Mouse (Mus musculus) stomach, embryonic 16.5 days (tissue): ENCODE measurements around the gene Tspan11. TPM values are rescaled to one million over a fixed set of nuclear protein-coding genes. Genes with fewer than 3 reads are reported as not detected.

Experiments used
- ATAC-seq: fragments of 200-750 bp; cut with Nextera tagmentation; 2 replicates; pipeline ENCODE4 v1.8.0; 2017; ENCODE audit warnings: moderate number of reproducible peaks, moderate TSS enrichment; ENCODE audit not compliant: insufficient read depth, low FRiP score
- H3K27ac ChIP-seq: fragments of 300-500 bp; sonication (generic); 2 replicates; pipeline ENCODE4 v1.5.1; 2014; ENCODE audit warnings: low read length
- H3K27me3 ChIP-seq: fragments of 300-500 bp; sonication (generic); 2 replicates; pipeline ENCODE4 v1.6.1; 2014; ENCODE audit warnings: low read length, control low read depth, mixed read lengths; ENCODE audit not compliant: control insufficient read depth, insufficient read depth
- H3K36me3 ChIP-seq: fragments of 300-500 bp; sonication (generic); 2 replicates; pipeline ENCODE4 v1.6.1; 2014; ENCODE audit warnings: low read length; ENCODE audit not compliant: control insufficient read depth, insufficient read depth
- H3K4me1 ChIP-seq: fragments of 300-500 bp; sonication (generic); 2 replicates; pipeline ENCODE4 v1.6.1; 2014; ENCODE audit warnings: low read length, control low read depth, mixed read lengths; ENCODE audit not compliant: control insufficient read depth, insufficient read depth
- H3K4me2 ChIP-seq: fragments of 300-500 bp; sonication (generic); 2 replicates; pipeline ENCODE4 v1.6.1; 2014; ENCODE audit warnings: low read depth, low read length, mixed read lengths
- H3K4me3 ChIP-seq: fragments of 300-500 bp; sonication (generic); replicated peaks from 2 replicates; pipeline ENCODE4 v1.5.1; 2014; ENCODE audit warnings: mild to moderate bottlenecking, low read length
- H3K9ac ChIP-seq: fragments of 300-500 bp; sonication (generic); 2 replicates; pipeline ENCODE4 v1.6.1; 2014; ENCODE audit warnings: low read length
- H3K9me3 ChIP-seq: fragments of 300-500 bp; sonication (generic); replicated peaks from 2 replicates; pipeline ENCODE4 v1.6.1; 2016; ENCODE audit warnings: low read length, control low read depth; ENCODE audit not compliant: control insufficient read depth
- WGBS: fragments of 180-500 bp; shearing (Covaris S2); extraction: QIAGEN DNeasy Blood & Tissue Kit; methylation state at CpG from one replicate; pipeline ENCODE4 v1.1.7; 2014; 5-methylcytosine and 5-hydroxymethylcytosine counted together
- polyA plus RNA-seq: library from polyadenylated mRNA; unstranded; fragments of >200 nt; fragmentation: Nextera tagmentation; extraction: Ambion mirVana; gene quantifications from 2 replicates; pipeline ENCODE4 v1.2.1, GENCODE M21; 2015

Tspan11 gene
- polyA plus RNA-seq, 1 experiment from 2014 or later, result 4.1 TPM

GRCm38 (mm10) chr6:127996928-127997327 lies 109.5 kb downstream of the Tspan11 start:
- no peak overlapping the region for H3K9ac ChIP-seq
- H3K9me3 ChIP-seq, result no peaks in the 10 kb centered on the region
- H3K27ac ChIP-seq, result no peak overlapping the region
- H3K27me3 ChIP-seq, result no peaks in the 10 kb centered on the region
- no peak overlapping the region for H3K4me3 ChIP-seq
- H3K36me3 ChIP-seq, result peaks cover 3% of the 10 kb centered on the region; the same call in 1 of the 2 replicates
- 80% methylated on average over 4 of the region's 5 CpGs for WGBS
- no peak for ATAC-seq
- no peak overlapping the region for H3K4me2 ChIP-seq
- H3K4me1 ChIP-seq, result peaks cover 6% of the 10 kb centered on the region

DNA sequence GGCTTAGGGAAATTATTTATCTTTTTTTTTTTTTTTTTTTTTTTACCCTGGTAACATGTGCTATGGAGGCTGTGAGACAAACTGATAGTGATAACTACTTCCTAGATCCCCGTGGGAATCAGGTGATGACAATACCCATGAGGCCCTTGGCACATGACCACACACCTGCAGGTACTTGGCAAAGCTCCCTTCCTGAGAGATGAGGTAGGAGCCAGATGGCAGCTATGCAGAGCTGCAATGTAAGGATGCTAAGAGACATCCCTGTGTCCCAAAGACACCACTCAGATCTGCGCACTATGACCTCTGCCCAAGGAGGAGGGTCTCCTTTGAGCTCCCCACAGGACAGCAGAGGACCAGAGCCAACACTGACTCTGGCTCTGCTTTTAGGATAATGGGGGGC lies 111.7 kb downstream of the Tspan11 start:
- Histone ChIP-seq H3K27ac (no peak overlapping the region), H3K9ac (no peak overlapping the region)
- WGBS, result 74% methylated on average over 2 of the region's 2 CpGs

GRCm38 (mm10) chr6:128000777-128001176 lies 113.4 kb downstream of the Tspan11 start:
- H3K27ac ChIP-seq, result no peak overlapping the region
- H3K27me3 ChIP-seq, result no peaks in the 10 kb centered on the region
- no peak for ATAC-seq
- H3K4me2 ChIP-seq, result no peak overlapping the region
- no peak overlapping the region for H3K4me3 ChIP-seq
- no peaks in the 10 kb centered on the region for H3K9me3 ChIP-seq
- peaks cover 3% of the 10 kb centered on the region; the same call in 1 of the 2 replicates for H3K36me3 ChIP-seq
- no peak overlapping the region for H3K9ac ChIP-seq
- 60% methylated on average over 3 of the region's 3 CpGs for WGBS
- peaks cover 25% of the 10 kb centered on the region for H3K4me1 ChIP-seq

More for the DNA sequence above, 111.7 kb downstream of the Tspan11 start:
- Histone ChIP-seq H3K4me3 (no peak overlapping the region), H3K9me3 (no peaks in the 10 kb centered on the region), H3K4me2 (no peak overlapping the region), H3K27me3 (no peaks in the 10 kb centered on the region), H3K4me1 (peaks cover 25% of the 10 kb centered on the region), H3K36me3 (peaks cover 3% of the 10 kb centered on the region; the same call in 1 of the 2 replicates)
- ATAC-seq, result no peak

DNA sequence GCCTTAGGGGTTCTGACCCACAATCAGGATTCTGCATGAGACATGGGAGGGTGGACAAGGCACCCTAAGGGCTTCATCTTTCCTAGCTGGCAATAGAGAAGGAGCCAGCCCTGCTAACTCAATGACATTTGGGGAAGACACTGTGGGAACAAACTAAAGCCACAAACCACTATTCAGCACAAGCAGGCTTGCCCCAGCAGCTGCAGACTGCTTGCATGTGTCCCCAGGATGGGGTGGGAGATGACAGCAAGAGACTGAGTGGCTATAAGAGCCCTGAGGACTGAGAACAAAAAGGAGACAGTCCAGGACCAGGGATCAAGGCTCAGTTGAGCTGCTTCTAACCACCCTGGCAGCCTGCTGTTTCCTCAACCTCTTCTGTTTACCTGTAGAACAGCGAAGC lies 114.2 kb downstream of the Tspan11 start:
- Histone ChIP-seq H3K9ac (no peak overlapping the region), H3K4me2 (no peak overlapping the region), H3K27ac (peak overlapping the region; percentile 87), H3K4me1 (peaks cover 30% of the 10 kb centered on the region), H3K4me3 (no peak overlapping the region), H3K36me3 (peaks cover 3% of the 10 kb centered on the region; the same call in 1 of the 2 replicates), H3K9me3 (no peaks in the 10 kb centered on the region), H3K27me3 (no peaks in the 10 kb centered on the region)
- ATAC-seq, result no peak
- 59% methylated on average over 1 of the region's 1 CpGs for WGBS

DNA sequence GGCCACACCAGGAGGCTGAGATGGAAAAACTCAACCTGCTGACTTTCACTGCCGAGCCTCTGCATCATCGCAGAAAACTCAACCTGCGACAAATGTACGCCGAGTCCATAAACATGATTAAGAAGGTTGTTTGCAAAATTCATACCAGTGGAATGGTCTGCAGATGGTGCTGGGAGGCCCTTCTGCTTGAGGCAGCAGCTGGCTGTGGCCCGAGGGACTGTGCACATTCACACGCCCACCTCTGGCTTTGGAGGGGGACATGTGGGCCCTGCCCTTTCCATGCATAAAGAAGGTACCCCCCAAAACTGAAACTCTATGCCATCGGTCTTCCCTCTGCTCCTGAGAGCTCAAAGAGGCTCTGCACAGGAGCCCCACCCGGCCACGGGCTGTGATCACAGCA lies 114.7 kb downstream of the Tspan11 start:
- no peak overlapping the region for H3K4me2 ChIP-seq
- no peak overlapping the region for H3K4me3 ChIP-seq
- no peak overlapping the region for H3K9ac ChIP-seq
- 58% methylated on average over 10 of the region's 10 CpGs for WGBS
- H3K4me1 ChIP-seq, result peaks cover 33% of the 10 kb centered on the region
- no peaks in the 10 kb centered on the region for H3K9me3 ChIP-seq
- H3K27me3 ChIP-seq, result no peaks in the 10 kb centered on the region
- peaks cover 3% of the 10 kb centered on the region; the same call in 1 of the 2 replicates for H3K36me3 ChIP-seq
- ATAC-seq, result no peak
- peak overlapping the region; percentile 87; the same call in 1 of the 2 replicates for H3K27ac ChIP-seq

- WGBS, result 81% methylated on average over 4 of the region's 4 CpGs
- Histone ChIP-seq H3K4me1 (peaks cover 33% of the 10 kb centered on the region), H3K27ac (peak overlapping the region; percentile 87), H3K4me3 (no peak overlapping the region), H3K36me3 (0 out of 2 replicates have a peak, but pooled peaks cover 3% of the 10 kb centered on the region), H3K27me3 (no peaks in the 10 kb centered on the region), H3K4me2 (no peak overlapping the region), H3K9me3 (no peaks in the 10 kb centered on the region), H3K9ac (0 out of 2 replicates have a peak overlapping the region, but pooled peaks have one; percentile 13)
- no peak for ATAC-seq
Observed at GRCm38 (mm10) chr6:128002667-128003066, 115.3 kb downstream of the Tspan11 start.

DNA sequence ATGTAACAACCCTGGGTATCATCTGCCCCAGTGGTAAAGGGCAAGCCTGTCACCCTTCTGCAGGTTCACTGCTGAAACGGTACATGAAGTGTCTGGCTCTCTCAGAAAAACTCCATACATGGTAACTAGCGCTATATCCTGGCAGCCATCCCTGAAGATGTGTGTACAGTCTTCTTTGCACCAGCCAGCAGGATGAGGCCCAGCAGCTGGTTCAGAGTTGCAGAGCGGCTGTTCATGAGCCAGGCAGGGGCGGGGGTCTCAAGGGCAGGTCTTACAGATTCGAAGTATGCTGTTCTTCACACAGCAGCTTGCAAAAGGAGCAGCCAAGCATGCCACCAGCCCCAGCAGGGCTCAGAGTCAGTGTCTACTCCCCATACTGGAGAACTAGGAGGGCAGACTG lies 116.2 kb downstream of the Tspan11 start:
- Histone ChIP-seq H3K36me3 (no peaks in the 10 kb centered on the region), H3K4me1 (peaks cover 39% of the 10 kb centered on the region), H3K4me3 (no peak overlapping the region), H3K9me3 (no peaks in the 10 kb centered on the region), H3K4me2 (no peak overlapping the region), H3K27me3 (no peaks in the 10 kb centered on the region), H3K9ac (no peak overlapping the region), H3K27ac (peak overlapping the region; percentile 87)
- peak; percentile 86; the same call in 1 of the 2 replicates for ATAC-seq
- WGBS, result 39% methylated on average over 5 of the region's 5 CpGs

Other genes starting within 250 kb of the Tspan11 start
- 0.14 TPM in 1 of 2 replicates, not detected in the other for gene Prmt8, start 118.1 kb upstream of the Tspan11 start, polyA plus RNA-seq